Mouse (Mus musculus): ENCODE measurements around the gene Foxm1.

- no peak for TF ChIP-seq CTCF (IDR thresholded peaks at IDR 0.05; ENCODE audit: low read depth, low read length)
- no peak for TF ChIP-seq POLR2A (IDR thresholded peaks at IDR 0.05; ENCODE audit: insufficient read depth, low read length)
- no peak for TF ChIP-seq EP300 (IDR thresholded peaks at IDR 0.05; ENCODE audit: insufficient read depth, low read depth, low read length)
Measured at GRCm38 (mm10) chr6:128421036-128421435, 58.3 kb downstream of the Foxm1 start.

All from ES-Bruce4 (cell line).